Mouse (Mus musculus) heart, embryonic 13.5 days (tissue): ENCODE measurements around the gene Ina. TPM values are rescaled to one million over a fixed set of nuclear protein-coding genes. Genes with fewer than 3 reads are reported as not detected.

Source experiments
- ATAC-seq: fragments of 200-750 bp; cut with Nextera tagmentation; 2 replicates; pipeline ENCODE4 v1.8.0; 2017; ENCODE audit warnings: moderate TSS enrichment; ENCODE audit not compliant: insufficient number of reproducible peaks, low FRiP score, low TSS enrichment; ENCODE audit errors: extremely low read depth
- H3K27ac ChIP-seq: fragments of 300-500 bp; sonication (generic); replicated peaks from 2 replicates; pipeline ENCODE4 v1.5.1; 2015; ENCODE audit warnings: moderate library complexity, mild to moderate bottlenecking, inconsistent platforms
- H3K27me3 ChIP-seq: fragments of 300-500 bp; sonication (generic); replicated peaks from 2 replicates; pipeline ENCODE4 v1.6.1; 2015; ENCODE audit warnings: mild to moderate bottlenecking, inconsistent platforms
- H3K36me3 ChIP-seq: fragments of 300-500 bp; sonication (generic); 2 replicates; pipeline ENCODE4 v1.6.1; 2015; ENCODE audit warnings: mild to moderate bottlenecking, inconsistent platforms
- H3K4me1 ChIP-seq: fragments of 300-500 bp; sonication (generic); 2 replicates; pipeline ENCODE4 v1.6.1; 2015; ENCODE audit warnings: inconsistent platforms
- H3K4me2 ChIP-seq: fragments of 300-500 bp; sonication (generic); 2 replicates; pipeline ENCODE4 v1.6.1; 2015; ENCODE audit warnings: inconsistent platforms, mild to moderate bottlenecking, moderate library complexity
- H3K4me3 ChIP-seq: fragments of 300-500 bp; sonication (generic); 2 replicates; pipeline ENCODE4 v1.5.1; 2015; ENCODE audit warnings: moderate library complexity, mild to moderate bottlenecking, inconsistent platforms
- H3K9ac ChIP-seq: fragments of 300-500 bp; sonication (generic); 2 replicates; pipeline ENCODE4 v1.6.1; 2015; ENCODE audit warnings: inconsistent platforms, mild to moderate bottlenecking, moderate library complexity
- H3K9me3 ChIP-seq: fragments of 300-500 bp; sonication (generic); 2 replicates; pipeline ENCODE4 v1.6.1; 2016; ENCODE audit warnings: inconsistent platforms
- WGBS: fragments of 180-500 bp; shearing (Covaris S2); methylation state at CpG from one replicate; pipeline ENCODE4 v1.1.7; 2015; ENCODE audit warnings: mixed read lengths; 5-methylcytosine and 5-hydroxymethylcytosine counted together
- polyA plus RNA-seq: library from polyadenylated mRNA; unstranded; fragments of >200 nt; fragmentation: Nextera tagmentation; extraction: Ambion mirVana; gene quantifications from 2 replicates; pipeline ENCODE4 v1.2.1, GENCODE M21; 2015

Ina gene
- polyA plus RNA-seq, 1 experiment from 2014 or later = 0.52 TPM

DNA sequence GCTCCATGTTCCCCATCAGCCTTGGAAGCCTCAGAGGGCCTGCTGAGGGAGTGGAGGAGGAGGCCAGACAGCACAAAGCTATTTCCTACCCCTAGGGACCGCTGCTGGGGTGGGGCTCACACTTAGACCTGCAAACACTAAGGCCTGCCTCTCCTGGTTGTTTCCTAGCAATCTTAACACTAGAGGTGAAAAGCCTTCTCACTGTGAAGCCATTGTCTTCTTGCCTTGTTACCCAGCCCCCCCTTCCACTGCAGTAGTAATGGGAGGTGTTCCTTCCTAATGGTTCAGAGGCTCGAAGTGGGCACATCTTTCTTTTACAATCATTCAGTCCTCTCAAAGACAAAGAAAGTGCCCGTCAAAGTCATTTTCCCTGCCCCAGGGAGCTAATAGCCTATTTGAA is 3.3 kb downstream of the Ina start:
- H3K9me3 ChIP-seq = no peaks in the 10 kb centered on the region
- no peak overlapping the region for H3K9ac ChIP-seq
- ATAC-seq = no peak
- no peak overlapping the region for H3K27ac ChIP-seq
- H3K36me3 ChIP-seq = no peaks in the 10 kb centered on the region
- peaks cover 72% of the 10 kb centered on the region for H3K27me3 ChIP-seq
- H3K4me2 ChIP-seq = no peak overlapping the region
- H3K4me1 ChIP-seq = peaks cover 16% of the 10 kb centered on the region
- no peak overlapping the region for H3K4me3 ChIP-seq
- 11% methylated on average over 3 of the region's 3 CpGs for WGBS

GRCm38 (mm10) chr19:47018330-47018729 is 3.8 kb downstream of the Ina start:
- H3K9ac ChIP-seq = no peak overlapping the region
- H3K9me3 ChIP-seq = no peaks in the 10 kb centered on the region
- peaks cover 16% of the 10 kb centered on the region for H3K4me1 ChIP-seq
- no peak overlapping the region for H3K27ac ChIP-seq
- H3K4me3 ChIP-seq = no peak overlapping the region
- WGBS = 47% methylated on average over 2 of the region's 2 CpGs
- ATAC-seq = no peak
- no peaks in the 10 kb centered on the region for H3K36me3 ChIP-seq
- H3K27me3 ChIP-seq = peaks cover 67% of the 10 kb centered on the region
- no peak overlapping the region for H3K4me2 ChIP-seq

GRCm38 (mm10) chr19:47019326-47019725 is 4.8 kb downstream of the Ina start:
- H3K4me1 ChIP-seq = peaks cover 13% of the 10 kb centered on the region
- no peak overlapping the region for H3K27ac ChIP-seq
- H3K36me3 ChIP-seq = no peaks in the 10 kb centered on the region
- H3K27me3 ChIP-seq = peaks cover 62% of the 10 kb centered on the region
- H3K4me3 ChIP-seq = no peak overlapping the region
- H3K9me3 ChIP-seq = no peaks in the 10 kb centered on the region
- WGBS = 28% methylated on average over 6 of the region's 6 CpGs
- H3K9ac ChIP-seq = no peak overlapping the region
- H3K4me2 ChIP-seq = no peak overlapping the region
- no peak for ATAC-seq

DNA sequence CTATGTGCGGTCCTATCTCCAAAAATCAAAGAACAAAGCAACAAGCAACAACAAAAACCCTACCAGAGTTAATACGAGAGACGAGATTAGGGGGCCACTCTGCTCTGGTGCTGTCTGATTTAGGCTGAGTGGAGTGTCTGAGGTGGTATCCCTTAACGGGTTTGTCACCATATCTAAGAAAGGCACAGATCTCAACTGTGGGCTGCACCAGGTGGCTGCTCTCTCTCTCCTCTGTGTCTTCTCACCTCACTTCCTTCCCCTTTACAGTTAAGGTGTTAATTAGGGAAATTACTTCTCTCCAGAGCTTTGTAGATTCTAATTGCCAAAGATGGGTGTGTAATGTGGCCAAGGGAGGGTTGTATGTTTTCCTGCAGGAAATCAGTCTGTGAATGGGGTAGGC is 8.2 kb downstream of the Ina start:
- H3K9ac ChIP-seq = no peak overlapping the region
- no peak for ATAC-seq
- peaks cover 9% of the 10 kb centered on the region for H3K4me1 ChIP-seq
- peaks cover 32% of the 10 kb centered on the region for H3K27me3 ChIP-seq
- no peak overlapping the region for H3K4me3 ChIP-seq
- H3K9me3 ChIP-seq = no peaks in the 10 kb centered on the region
- H3K4me2 ChIP-seq = no peak overlapping the region
- H3K27ac ChIP-seq = no peak overlapping the region
- 68% methylated on average over 4 of the region's 4 CpGs for WGBS
- no peaks in the 10 kb centered on the region for H3K36me3 ChIP-seq

DNA sequence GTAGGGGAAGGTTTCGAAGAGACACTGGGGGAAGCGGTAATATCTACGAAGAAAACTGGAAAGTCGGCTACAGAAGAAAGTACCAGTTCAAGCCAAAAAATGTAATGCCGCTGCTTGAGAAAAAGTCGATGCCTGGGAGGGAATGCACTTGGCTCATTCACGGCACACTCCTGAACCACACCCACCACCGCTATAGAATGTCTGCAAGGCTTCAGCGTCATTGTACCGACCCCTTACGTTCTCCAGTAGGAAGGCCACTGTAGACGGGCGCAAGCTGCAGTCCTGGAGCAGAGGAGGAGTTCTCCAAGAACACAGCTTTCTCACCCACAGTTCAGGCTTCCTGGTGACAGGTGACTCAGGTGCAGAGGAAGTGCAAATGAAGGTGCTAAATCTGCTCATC is 9.0 kb downstream of the Ina start:
- 75% methylated on average over 13 of the region's 13 CpGs for WGBS
- Histone ChIP-seq H3K9me3 (no peaks in the 10 kb centered on the region), H3K27me3 (peaks cover 23% of the 10 kb centered on the region), H3K27ac (no peak overlapping the region), H3K9ac (no peak overlapping the region), H3K36me3 (no peaks in the 10 kb centered on the region), H3K4me1 (peaks cover 9% of the 10 kb centered on the region), H3K4me3 (no peak overlapping the region), H3K4me2 (no peak overlapping the region)
- ATAC-seq = no peak

GRCm38 (mm10) chr19:47024954-47025353 is 10.5 kb downstream of the Ina start:
- Histone ChIP-seq H3K4me3 (no peak overlapping the region), H3K4me2 (0 out of 2 replicates have a peak overlapping the region, but pooled peaks have one; percentile 1), H3K9ac (no peak overlapping the region), H3K36me3 (no peaks in the 10 kb centered on the region), H3K27ac (no peak overlapping the region), H3K9me3 (no peaks in the 10 kb centered on the region), H3K27me3 (peaks cover 9% of the 10 kb centered on the region), H3K4me1 (peaks cover 9% of the 10 kb centered on the region)
- no peak for ATAC-seq
- WGBS = 50% methylated on average over 10 of the region's 10 CpGs

- WGBS = 81% methylated on average over 4 of the region's 4 CpGs
- Histone ChIP-seq H3K27ac (no peak overlapping the region), H3K9me3 (no peaks in the 10 kb centered on the region), H3K27me3 (peaks cover 6% of the 10 kb centered on the region), H3K36me3 (no peaks in the 10 kb centered on the region), H3K4me2 (no peak overlapping the region), H3K4me1 (peaks cover 9% of the 10 kb centered on the region), H3K9ac (no peak overlapping the region), H3K4me3 (no peak overlapping the region)
- no peak for ATAC-seq
Measured at GRCm38 (mm10) chr19:47026513-47026912, 12.0 kb downstream of the Ina start.

DNA sequence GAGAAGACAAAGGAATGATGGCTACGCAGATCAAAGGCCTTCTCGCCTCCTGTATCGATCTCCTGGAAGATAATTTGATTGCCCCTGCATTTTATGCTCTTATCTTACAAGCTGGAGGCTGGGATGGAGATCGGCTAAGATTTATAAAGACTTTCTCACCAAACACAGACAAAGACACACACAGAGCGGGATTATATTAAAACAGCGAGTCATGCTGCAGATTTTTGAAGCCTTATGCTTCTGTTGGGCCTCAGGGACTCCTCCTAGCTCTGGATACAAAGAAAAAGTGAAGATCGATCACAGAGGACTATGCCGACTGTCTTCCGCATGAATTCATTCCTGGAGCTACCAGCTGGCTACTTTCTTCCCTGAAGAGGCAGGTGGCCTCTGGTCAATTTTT is 15.3 kb downstream of the Ina start:
- 82% methylated on average over 9 of the region's 9 CpGs for WGBS

GRCm38 (mm10) chr19:47031770-47032169 is 17.3 kb downstream of the Ina start:
- no peak overlapping the region for H3K27ac ChIP-seq
- no peaks in the 10 kb centered on the region for H3K27me3 ChIP-seq
- WGBS = 88% methylated on average over 6 of the region's 6 CpGs
- no peaks in the 10 kb centered on the region for H3K4me1 ChIP-seq
- no peaks in the 10 kb centered on the region for H3K9me3 ChIP-seq
- no peak overlapping the region for H3K4me3 ChIP-seq
- no peak overlapping the region for H3K9ac ChIP-seq
- no peak for ATAC-seq
- H3K4me2 ChIP-seq = no peak overlapping the region
- peaks cover 38% of the 10 kb centered on the region for H3K36me3 ChIP-seq

More for the DNA sequence above, 15.3 kb downstream of the Ina start:
- no peaks in the 10 kb centered on the region for H3K9me3 ChIP-seq
- H3K36me3 ChIP-seq = peaks cover 20% of the 10 kb centered on the region
- no peak overlapping the region for H3K27ac ChIP-seq
- H3K4me3 ChIP-seq = no peak overlapping the region
- H3K4me2 ChIP-seq = no peak overlapping the region
- no peaks in the 10 kb centered on the region for H3K27me3 ChIP-seq
- no peak for ATAC-seq
- no peak overlapping the region for H3K9ac ChIP-seq
- H3K4me1 ChIP-seq = peaks cover 8% of the 10 kb centered on the region

DNA sequence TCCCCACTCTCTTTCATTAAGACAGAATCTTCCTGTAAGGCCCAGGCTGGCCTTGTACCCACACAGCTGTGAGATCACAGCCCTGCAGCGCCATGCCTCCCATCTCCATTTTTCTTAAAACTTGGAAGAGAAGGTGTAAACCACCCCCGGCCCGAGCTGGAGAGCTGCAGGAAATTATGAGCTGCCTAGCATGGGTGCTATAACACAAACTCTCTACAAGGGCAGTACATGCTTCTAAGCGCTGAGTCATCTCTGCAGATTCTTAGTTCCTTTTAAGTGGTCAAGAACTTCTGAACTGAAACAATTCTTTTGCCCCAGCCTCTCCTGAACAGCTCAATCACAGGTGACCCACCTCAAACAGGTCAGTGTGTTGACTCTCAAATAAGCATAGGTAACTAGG is 20.4 kb downstream of the Ina start:
- Histone ChIP-seq H3K9ac (no peak overlapping the region), H3K27me3 (no peaks in the 10 kb centered on the region), H3K9me3 (no peaks in the 10 kb centered on the region), H3K36me3 (peaks cover 65% of the 10 kb centered on the region), H3K27ac (no peak overlapping the region), H3K4me1 (no peaks in the 10 kb centered on the region), H3K4me2 (no peak overlapping the region), H3K4me3 (no peak overlapping the region)
- 83% methylated on average over 4 of the region's 4 CpGs for WGBS
- ATAC-seq = no peak

DNA sequence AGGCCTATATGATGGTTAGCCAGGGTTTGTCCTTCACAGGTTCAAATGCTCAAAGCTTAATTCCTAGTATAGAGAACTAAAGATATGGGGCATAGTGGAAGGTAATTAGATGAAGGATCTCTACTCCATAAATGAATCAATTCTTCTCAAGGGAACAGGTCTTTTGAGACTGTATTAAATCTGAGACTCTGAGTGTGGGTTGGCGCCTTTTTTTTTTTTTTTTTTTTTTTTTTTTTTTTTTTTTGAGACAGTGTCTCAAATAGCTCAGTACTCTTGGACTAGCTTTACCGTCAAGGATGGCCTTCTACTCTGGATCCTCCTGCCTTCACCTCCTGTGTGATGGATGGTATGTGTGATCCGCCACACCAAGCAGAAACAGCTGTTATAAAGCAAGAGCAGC is 22.1 kb downstream of the Ina start:
- no peak overlapping the region for H3K4me2 ChIP-seq
- no peaks in the 10 kb centered on the region for H3K9me3 ChIP-seq
- no peak for ATAC-seq
- no peaks in the 10 kb centered on the region for H3K4me1 ChIP-seq
- WGBS = 79% methylated on average over 3 of the region's 3 CpGs
- no peak overlapping the region for H3K27ac ChIP-seq
- no peaks in the 10 kb centered on the region for H3K27me3 ChIP-seq
- H3K4me3 ChIP-seq = no peak overlapping the region
- H3K36me3 ChIP-seq = peaks cover 66% of the 10 kb centered on the region
- no peak overlapping the region for H3K9ac ChIP-seq

DNA sequence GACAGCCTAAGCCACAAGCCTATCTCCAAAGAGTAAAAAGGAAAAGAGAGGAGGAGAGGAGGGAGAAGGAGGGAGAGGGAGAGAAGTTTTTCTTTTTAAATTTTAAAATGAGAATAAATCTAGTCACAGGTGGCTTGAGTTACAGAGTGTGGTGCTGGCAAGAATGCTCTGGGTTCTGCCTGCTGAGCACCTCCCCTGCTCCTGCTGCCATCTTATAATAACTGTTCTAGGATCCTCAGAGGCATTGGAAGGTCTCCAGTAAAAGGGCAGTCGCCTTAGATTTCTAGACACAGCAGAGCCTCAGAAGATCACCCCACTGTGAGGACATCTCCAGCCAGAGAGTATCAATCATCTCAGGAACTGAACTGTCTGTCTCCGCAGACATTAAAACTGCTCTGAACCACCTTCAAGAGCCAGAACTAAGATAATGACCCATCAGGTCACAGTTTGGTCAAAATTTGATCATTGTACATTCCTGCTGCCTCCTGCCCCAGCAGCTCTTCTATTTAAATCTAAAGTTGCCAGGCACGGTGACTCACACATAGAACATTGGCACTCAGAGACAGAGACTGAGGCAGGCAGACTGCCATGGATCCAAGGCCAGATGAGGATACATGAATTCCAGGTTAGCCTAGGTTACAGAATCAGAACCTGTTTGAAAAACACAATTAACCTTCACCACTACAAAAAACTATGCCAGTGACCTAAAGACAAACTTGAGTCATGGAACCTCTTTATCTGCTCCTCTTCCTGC is 26.4 kb downstream of the Ina start:
- Histone ChIP-seq H3K27me3 (no peaks in the 10 kb centered on the region), H3K4me1 (no peaks in the 10 kb centered on the region), H3K27ac (no peak overlapping the region), H3K9me3 (no peaks in the 10 kb centered on the region), H3K4me3 (no peak overlapping the region), H3K4me2 (no peak overlapping the region), H3K9ac (no peak overlapping the region), H3K36me3 (peaks cover 58% of the 10 kb centered on the region)
- ATAC-seq = no peak
- WGBS = 77% methylated on average over 3 of the region's 3 CpGs
